Mouse (Mus musculus) mouse trophoblast stem cell (cell line): ENCODE data around the gene Sdk1.

Experiments used
- in situ Hi-C, 2 experiments: fragments of 300-500 bp; cut with MseI, MboI; formaldehyde crosslinking; loops; 2 replicates in 1 of 2; 3 replicates in 1 of 2; pipeline ENCODE4 v1.15.1; 2025

Gene Sdk1

GRCm38 (mm10) chr5:141886006-141886405 lies 644.7 kb downstream of the Sdk1 start:
- in situ Hi-C loops: no loop called here

GRCm38 (mm10) chr5:141889766-141890165 lies 648.5 kb downstream of the Sdk1 start:
- in situ Hi-C loops: no loop called here

- in situ Hi-C loops: no loop called here
These were observed 655.1 kb downstream of the Sdk1 start for GRCm38 (mm10) chr5:141896402-141896801.

GRCm38 (mm10) chr5:141897481-141897880 lies 656.2 kb downstream of the Sdk1 start:
- in situ Hi-C loops: no loop called here

GRCm38 (mm10) chr5:141899751-141900150 lies 658.5 kb downstream of the Sdk1 start:
- in situ Hi-C loops: no loop called here

GRCm38 (mm10) chr5:141902544-141903250 lies 661.4 kb downstream of the Sdk1 start:
- in situ Hi-C loops: no loop called here

GRCm38 (mm10) chr5:141910444-141910843 lies 669.2 kb downstream of the Sdk1 start:
- in situ Hi-C loops: no loop called here

- in situ Hi-C loops: no loop called here
These were observed 669.6 kb downstream of the Sdk1 start for GRCm38 (mm10) chr5:141910886-141911285.

- in situ Hi-C loops: no loop called here
These were observed 671.6 kb downstream of the Sdk1 start for GRCm38 (mm10) chr5:141912881-141913280.

GRCm38 (mm10) chr5:141916954-141917353 lies 675.7 kb downstream of the Sdk1 start:
- in situ Hi-C loops: no loop called here

- in situ Hi-C loops: no loop called here
These were observed 697.7 kb downstream of the Sdk1 start for GRCm38 (mm10) chr5:141939000-141939399.

- in situ Hi-C loops: no loop called here
These were observed 699.3 kb downstream of the Sdk1 start for GRCm38 (mm10) chr5:141940636-141941035.

- in situ Hi-C loops: no loop called here
These were observed 709.5 kb downstream of the Sdk1 start for GRCm38 (mm10) chr5:141950791-141951190.

GRCm38 (mm10) chr5:141952270-141952669 lies 711.0 kb downstream of the Sdk1 start:
- in situ Hi-C loops: no loop called here

- in situ Hi-C loops: no loop called here
These were observed 711.6 kb downstream of the Sdk1 start for GRCm38 (mm10) chr5:141952708-141953490.

- in situ Hi-C loops: no loop called here
These were observed 729.8 kb downstream of the Sdk1 start for GRCm38 (mm10) chr5:141971071-141971470.

GRCm38 (mm10) chr5:141979511-141979910 lies 738.2 kb downstream of the Sdk1 start:
- in situ Hi-C loops: no loop called here

- in situ Hi-C loops: no loop called here
These were observed 739.5 kb downstream of the Sdk1 start for GRCm38 (mm10) chr5:141980746-141981145.

GRCm38 (mm10) chr5:141984322-141984721 lies 743.0 kb downstream of the Sdk1 start:
- in situ Hi-C loops: no loop called here

GRCm38 (mm10) chr5:141985003-141985402 lies 743.7 kb downstream of the Sdk1 start:
- in situ Hi-C loops: no loop called here

GRCm38 (mm10) chr5:141985551-141985950 lies 744.3 kb downstream of the Sdk1 start:
- in situ Hi-C loops: no loop called here

GRCm38 (mm10) chr5:141987287-141987799 lies 746.1 kb downstream of the Sdk1 start:
- in situ Hi-C loops: no loop called here

GRCm38 (mm10) chr5:141988685-141989084 lies 747.4 kb downstream of the Sdk1 start:
- in situ Hi-C loops: no loop called here
